Mouse (Mus musculus): ENCODE measurements around the gene 2010300C02Rik.
"Not testable (repeated sequence)": the region's sequence is repeated elsewhere in the genome, so short reads cannot be mapped to it uniquely, and the experiment has no call there.

Gene 2010300C02Rik

DNA sequence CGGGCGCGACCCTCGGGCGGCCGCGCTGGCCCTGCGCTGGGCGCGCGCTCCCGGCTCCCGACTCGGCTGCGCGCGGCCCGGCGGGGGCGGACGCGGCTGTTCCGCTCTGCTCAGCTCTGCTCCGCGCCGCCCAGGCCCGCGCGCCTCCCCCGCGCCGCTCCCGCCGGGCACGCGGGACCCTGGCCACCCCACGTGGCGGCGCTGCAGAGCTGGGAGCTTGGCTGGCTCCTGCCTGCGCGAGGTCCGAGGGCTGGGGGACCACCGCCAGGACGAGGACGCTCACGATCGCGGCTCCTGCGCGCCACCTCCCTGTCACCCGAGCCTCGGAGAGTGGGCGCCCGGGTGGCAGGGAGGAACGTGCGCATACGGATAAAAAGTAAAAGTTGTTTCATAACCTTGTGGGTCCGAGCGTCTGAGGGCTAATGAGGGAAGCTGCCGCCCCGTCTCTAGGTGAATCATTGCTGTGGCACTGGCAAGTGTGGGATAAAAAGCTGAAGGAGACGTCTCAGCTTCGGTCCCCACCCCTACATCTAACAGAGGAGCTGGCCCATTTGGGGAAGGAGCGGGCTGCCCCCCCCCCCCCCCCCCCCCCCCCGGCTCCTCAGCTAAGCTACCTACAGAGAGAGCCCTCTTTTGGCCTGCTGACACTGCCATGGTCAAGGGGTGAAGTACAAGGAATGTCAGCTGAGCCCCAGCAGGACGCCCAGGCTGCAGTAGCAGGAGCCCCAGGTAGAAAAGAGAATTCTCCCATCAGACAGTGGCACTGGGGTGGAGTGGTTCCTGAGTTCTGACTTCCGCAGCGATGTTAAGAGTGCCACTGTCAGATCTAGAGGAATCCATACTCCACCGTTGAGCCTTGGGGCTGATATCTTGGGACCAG is at the start of gene 2010300C02Rik:
2010300C02Rik (minus strand) TSS at position 325 of the 880 bp plus-strand sequence.
- DNase-seq (ENCODE audit: low read depth, low spot score), result peak; percentile 29

DNA sequence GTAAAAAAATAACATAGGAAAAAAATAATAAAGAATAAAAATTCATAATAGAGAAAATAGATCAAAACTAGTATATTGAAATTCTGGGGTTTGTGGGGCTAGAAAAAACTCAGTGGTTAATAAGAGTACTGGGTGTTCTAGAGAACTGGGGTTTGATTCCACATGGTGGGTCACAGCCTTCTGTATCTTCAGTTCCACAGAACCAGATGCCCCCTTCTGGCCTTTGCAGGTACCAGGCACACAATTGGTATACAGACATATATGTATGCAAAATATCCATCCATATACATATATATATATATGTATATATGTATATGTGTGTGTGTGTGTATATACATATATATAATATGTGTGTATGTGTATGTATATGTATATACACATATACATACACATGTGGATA is 39.5 kb upstream of the 2010300C02Rik start:
- DNase-seq (ENCODE audit: low read depth, low spot score), result no peak

DNA sequence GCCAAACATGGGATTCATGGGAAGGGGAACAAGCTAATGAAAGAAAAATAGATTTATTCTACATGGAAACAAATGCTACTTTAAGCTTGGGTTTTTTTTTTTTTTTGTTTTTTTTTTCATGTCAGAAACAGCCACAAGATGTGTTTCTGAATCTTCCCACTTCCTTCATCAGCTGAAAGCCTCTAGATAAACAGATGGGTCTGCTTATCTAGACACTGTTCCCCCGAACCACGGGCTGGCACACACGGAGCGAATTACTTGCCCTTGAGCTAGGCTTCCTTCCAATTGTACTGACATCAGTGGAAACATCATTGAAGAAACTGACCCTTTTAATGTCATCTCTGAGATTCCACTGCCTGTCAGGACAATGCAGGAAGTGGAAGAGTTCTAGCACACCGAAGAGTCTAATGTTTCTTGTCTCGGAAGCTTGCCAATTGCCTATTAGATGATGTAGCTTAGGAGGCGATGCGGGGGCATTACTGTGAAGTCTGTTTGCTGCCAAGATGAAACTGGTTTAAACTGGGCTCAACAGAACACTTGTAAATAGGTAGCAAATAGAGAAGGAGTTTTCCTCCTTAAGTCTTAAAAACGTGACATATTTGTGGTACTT is 24.9 kb upstream of the 2010300C02Rik start:
- DNase-seq (ENCODE audit: low read depth, low spot score), result no peak

DNA sequence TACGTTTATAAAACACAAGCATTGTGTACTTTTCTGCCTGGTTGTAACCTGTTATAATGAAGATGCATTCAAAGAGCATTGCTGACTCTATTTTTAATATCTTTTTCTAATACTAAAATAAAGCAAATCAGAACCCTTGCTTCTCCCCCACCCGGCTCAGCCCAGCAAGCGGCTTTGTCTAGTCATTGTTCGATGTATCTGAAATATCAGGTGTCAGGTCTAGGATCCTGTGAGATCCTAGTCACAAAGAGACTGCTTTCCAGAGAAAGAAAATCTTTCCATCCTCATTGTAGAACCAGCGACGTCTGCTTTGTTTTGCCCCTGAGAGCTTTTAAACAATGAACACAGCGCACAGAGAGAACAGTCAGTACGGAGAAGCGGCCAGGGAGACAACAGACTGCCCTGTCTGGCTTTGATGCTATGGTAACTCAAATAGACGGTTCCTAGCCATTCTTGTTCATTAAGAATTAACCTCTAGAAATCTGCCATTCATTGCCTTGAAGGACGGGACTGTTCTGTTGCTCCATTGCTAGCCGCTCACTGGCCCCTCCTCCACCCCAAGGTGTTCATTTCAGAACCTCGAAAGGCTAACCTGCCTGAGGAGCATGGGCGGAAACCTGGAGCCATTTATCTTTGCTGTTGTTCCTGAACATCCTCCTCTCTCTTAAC is 22.9 kb upstream of the 2010300C02Rik start:
- DNase-seq (ENCODE audit: low read depth, low spot score), result no peak

DNA sequence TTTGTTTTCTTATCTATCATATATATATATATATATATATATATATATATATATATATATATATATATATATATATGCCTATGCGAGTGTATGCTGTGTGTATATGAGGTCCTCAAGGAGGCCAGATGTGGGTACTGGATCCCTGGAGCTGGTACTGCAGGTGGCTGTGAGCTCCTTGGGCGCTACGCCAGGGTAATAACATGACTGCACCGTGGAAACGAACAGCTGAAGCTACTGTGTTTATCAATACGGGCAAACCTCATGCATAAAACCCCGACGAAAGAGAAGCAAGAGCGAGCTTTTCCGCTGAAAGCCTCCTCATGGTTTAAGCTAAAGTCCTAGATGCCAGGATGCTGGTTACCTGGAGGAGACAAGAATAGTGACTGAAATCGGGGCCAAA is 22.2 kb upstream of the 2010300C02Rik start:
- DNase-seq (ENCODE audit: low read depth, low spot score), result no peak

DNA sequence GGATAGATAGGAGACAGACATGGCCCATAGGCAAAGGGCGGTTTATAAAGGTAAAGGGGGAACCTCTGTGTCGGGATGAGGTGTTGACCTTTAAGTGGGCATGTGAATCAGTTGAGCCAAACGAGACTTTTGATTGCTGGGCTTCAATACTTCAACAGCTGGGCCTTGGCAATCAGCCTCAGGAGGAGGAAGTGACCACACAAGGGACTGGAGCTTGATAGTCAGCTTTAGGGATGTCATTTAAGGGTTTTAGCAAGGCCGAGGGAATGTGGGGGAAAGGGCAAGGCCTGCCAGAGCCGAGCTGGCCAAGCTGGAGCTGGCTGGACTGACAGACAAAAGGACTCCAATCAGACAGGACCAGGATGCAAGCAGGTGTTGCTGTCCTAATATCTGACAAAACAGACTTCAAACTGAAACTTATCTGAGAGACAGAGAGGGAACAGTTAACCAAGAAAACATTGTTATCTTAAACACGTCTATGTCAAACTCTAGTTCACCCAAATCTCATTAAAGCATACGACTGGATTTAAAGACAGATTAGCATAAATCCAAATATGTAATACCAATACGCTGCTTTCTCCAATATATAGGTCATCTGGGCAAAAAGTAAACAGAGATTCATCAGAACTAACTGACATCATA is 20.4 kb upstream of the 2010300C02Rik start:
- DNase-seq (ENCODE audit: low read depth, low spot score), result no peak

DNA sequence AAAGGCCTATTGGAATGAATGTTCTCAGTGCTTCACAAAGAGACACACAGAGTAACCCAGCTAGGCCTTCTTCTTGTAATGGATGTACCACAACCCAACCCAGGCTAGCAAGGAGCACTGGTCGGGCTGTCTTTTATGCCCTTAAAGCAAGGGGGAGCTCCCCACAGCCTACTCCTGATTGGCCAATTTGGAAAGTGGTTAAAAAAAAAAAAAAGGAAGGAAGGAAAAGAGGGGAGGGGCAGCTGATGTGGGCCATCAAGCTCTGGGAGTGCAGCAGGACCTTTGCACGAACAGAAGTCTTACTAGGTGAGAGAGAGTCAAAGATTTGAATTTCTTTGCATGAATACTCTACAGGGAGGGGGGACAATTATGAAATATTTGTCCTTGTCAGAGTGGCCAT is 19.0 kb upstream of the 2010300C02Rik start:
- no peak for DNase-seq (ENCODE audit: low read depth, low spot score)

DNA sequence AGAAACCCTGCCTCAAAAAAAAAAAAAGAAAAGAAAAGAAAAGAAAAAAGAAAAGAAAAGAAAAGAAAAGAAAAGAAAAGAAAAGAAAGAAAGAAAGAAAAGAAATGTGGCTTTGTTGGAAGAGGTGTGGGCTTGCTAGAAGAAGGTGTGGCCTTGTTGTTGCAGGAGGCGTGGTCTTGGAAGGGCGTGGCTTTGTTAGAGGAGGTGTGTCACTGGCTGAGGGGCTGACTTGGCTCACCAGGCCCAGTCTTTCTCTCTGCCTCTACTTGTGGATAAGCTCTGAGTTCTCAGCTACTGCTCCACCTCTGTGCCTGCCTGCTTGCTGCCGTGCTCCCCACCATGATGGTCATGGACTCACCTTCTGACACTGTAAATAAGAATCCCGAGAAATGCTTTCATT is 17.2 kb upstream of the 2010300C02Rik start:
- peak; percentile 63 for DNase-seq (ENCODE audit: low read depth, low spot score)

DNA sequence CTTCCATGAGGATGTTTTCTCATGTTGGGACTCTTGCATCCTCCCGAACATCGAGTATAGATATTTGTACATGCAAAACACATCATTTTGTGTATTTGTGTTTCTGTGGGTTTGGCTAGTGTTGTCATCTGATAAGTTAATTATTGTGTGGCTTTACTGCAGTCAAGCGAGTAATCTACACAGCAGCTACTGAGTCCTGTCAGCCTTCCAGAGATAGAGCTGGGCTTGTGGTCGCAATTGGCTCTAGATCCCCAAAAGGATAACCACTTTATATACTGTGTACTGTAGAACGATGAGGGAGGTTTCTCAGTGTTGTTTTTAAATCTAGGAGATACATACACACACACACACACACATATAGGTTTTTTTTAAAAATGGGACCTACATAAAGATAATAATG is 16.0 kb upstream of the 2010300C02Rik start:
- DNase-seq (ENCODE audit: low read depth, low spot score), result no peak

DNA sequence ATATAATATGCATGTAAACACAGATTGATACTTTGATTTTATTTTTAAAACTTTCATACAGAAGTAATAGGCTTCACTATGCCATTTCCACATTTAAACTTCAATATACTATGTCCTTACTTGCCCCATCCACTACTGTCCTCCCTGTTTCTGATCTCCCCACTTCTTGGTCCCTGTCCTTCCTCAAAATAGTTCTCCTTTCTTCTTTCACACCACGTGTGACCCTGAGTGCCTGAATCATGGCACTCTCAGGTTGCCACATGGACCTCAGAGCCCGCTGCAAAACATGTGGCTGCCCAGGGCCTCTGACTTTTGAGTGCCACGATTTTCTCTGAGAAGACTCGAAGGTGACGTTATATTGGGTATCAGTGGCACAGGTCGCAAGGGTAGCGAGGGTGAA is 15.0 kb upstream of the 2010300C02Rik start:
- DNase-seq (ENCODE audit: low read depth, low spot score), result no peak

DNA sequence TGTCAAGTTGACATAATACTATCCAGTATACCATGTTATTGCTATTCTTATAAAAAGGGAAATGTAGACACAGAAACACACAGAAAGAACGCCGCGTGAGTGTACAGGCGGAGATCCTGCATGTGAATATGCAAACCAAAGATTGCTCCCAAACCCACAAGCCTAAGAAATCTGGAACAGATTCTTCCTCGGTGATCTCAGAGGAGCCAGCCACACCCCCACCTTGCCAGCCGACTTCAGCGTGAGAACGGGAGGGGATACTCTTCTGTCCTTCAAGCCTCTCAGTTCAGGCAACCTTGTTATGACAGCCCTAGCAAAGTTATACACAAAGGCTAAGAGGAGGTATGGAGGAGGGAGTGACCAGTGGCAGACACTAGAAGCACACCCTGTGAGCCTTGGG is 9.5 kb upstream of the 2010300C02Rik start:
- DNase-seq (ENCODE audit: low read depth, low spot score), result no peak

DNA sequence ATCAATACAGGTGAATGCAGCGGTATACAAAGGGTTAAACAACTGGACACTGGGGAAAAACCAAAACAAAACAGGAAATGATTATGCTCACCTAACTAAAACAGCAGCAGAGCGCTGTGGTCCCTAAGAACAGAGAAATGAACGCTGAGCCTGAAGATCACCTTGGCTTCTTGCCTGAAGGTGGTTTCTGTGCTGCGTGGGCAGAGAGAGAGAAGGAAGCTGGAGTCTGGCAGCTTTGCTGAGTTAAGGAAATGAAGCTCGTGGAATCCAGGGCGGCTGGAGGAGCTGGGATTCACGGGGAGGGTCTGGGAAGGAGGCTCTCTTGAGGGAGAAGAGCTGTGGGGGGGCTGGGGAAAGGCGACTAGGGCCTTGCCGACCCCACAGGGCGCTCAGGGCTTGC is 8.2 kb upstream of the 2010300C02Rik start:
- DNase-seq (ENCODE audit: low read depth, low spot score), result no peak

DNA sequence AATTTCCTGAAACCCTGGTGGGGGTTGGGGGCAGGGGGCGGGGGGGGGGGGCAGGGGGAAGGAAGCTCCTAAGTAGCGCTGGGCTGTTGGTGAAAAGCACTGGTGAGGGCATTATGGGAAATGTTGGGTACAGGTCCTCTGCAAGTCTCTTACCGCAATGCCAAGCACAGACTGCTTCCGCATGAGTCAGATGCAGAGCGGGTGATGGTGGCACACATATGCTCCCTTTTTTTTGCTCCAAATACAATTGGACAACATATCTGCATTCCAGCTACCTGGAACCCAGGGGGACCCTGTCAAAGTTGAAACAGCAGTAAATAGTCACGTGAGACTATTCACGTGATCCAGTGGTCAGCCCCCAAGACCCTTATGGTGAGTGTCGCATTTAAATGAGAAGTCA is 7.3 kb upstream of the 2010300C02Rik start:
- no peak for DNase-seq (ENCODE audit: low read depth, low spot score)

DNA sequence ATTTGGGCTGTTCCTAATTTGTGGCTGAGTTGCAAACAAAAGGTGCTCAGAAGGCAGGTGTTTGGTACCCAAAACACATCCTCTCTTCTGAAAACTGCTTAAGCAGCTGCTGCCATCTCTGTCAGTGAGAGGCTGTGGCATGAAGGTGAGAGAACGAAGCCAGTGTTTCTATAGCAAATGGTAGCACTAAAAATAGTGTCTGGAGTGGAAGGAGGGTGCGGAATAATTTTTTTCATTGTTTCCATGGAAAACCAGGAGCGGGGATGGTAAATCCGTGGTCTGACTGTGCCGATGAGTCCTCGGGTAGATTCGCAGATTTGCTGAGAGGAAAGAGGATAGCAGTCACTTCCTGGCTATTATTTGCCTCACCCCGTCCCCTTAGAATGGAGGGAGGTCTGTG is 6.5 kb upstream of the 2010300C02Rik start:
- no peak for DNase-seq (ENCODE audit: low read depth, low spot score)

DNA sequence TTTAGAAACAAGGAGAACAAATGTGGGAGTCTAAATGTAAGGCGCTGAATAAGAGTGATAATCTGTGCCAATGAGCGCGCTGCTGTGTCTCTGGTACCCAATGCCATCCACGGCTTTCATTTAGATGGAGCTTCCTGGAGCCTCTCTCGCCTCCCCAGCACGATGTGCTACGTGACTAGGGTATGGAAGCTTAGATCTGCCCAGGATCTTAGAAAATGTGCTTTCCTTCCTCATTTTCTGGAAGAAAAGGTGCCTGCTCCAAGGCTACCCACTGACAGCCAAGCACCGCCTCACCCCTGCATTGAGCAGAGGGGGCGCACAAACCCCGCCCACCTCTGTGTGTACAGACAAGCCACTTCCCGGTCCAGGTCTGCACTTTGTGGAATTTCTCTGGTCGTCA is 6.0 kb upstream of the 2010300C02Rik start:
- DNase-seq (ENCODE audit: low read depth, low spot score), result no peak

DNA sequence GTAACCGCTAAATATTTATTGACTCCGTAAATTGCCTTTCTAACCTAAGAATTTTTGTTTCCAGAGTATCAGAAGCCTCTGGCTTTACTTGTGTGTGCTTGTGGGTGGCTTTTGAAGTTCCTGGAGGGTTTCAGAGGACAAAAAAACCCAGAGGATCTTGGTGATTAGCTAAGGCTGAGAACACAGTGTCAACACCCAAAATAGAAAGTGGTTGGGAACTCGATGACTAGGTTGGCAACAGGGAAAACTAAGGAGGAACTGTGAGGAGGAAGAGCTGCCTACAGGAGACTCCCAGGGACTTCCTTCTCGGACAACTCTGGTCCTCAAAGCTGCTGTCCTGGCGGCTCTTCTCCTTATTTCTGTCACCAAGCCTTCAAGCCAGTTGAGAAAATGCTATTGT is 1.2 kb upstream of the 2010300C02Rik start:
- DNase-seq (ENCODE audit: low read depth, low spot score), result no peak

DNA sequence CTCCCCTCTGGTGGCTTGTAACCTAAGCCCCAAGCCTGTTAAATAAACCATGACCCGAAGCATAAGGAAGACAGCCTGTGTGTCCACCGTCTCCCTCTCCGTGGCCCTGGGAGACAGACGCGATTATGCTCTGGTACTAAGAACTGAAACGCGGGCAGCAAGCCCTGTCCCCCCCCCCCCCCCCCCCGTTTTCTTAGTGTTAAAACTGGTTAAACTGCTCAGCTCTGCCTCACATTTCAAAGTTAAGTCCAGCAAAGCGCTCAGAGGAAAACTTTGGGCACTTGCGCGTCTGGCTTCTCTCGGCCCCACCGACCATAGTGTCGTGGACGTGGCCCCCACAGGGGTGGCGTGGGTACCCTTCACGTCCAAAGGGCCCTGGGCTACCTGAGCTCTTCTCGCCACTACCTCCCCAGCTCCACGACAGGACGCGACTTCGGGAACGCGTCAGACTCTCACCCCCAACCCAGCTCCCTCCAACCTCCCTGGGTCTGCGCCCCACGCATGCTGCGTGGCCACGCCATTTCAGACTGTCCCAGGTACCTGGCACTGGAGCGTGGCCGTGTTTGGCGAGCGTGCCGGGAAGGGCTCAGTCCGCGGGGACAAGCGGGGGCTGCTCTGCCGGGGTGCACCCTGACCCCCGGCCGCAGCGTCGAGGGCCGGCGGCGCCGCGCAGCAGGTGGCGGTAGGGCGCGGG is 708 bp downstream of the 2010300C02Rik start:
- DNase-seq (ENCODE audit: low read depth, low spot score), result no peak

DNA sequence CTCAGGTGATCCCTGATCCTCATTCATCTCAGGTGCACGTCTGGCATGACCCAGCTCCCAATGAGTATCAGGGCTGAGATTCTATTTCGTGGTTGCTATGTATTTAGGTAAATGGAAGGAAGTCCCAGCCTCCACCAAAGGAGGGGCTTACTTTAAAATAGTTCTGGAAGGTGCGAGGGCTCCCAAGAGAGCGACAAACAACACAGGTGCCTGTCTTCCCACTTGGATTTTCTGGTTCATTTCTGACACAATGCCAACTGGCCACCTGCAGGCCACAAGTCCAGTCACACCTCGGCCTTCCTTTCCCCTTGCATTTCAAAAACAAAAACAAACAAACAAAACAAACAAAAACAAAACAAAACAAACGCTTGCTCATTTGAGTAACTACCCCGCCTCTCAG is 1.4 kb downstream of the 2010300C02Rik start:
- DNase-seq (ENCODE audit: low read depth, low spot score), result no peak

DNA sequence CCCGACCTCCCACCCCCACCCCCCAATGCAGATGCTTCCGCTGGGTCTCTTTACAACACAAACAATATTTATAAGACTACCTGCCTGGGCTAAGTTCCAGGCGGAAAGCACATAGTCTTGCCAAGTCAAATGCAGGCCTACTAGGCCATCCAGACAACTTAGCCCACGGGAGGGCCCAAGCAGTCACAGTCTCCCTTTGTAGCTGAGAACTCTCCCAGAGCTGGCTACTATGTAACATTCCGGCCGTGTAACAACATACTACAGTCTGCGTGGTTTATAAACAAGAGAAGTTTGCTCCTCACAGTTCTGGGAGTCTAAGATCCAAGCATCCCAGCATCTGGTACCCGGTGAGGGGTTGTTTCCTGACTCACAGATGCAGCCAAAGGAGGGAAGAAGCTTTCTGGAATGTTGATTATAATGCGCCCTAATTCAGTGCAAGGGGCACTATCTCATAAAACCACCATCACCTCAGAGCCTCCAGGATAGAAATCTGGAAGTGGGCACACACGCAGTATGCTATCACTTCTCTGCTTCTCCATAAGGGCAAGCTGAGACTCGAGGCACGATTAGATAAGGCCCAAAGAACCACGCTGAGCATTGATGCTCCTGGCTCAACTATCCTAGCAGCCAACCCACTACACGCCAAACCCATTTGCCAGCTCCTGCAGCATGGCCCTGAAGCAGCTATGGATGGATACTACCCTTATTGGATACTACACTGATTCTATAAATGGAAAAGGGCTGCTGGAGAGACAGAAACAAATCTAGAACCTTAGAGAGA is 2.3 kb downstream of the 2010300C02Rik start:
- DNase-seq (ENCODE audit: low read depth, low spot score), result no peak

DNA sequence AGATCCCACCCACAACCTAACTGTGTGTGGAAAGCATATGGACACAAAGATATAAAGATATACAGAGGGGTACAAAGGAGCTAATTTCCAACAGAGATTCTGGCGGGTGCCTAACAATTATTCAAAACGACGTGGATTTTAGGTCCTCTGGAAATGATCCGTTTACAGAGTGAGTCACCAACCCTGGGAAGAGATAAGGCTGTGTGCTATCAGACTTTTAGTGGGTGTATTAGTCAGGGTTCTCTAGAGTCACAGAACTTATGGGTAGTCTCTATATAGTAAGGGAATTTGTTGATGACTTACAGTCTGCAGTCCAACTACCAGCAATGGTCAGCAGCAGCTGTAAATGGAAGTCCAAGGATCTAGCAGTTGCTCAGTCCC is 7.5 kb downstream of the 2010300C02Rik start:
- not testable (repeated sequence) for DNase-seq (ENCODE audit: low read depth, low spot score)
